Mouse (Mus musculus): ENCODE measurements around the gene Txnip. TPM values are rescaled to one million over a fixed set of nuclear protein-coding genes. Genes with fewer than 3 reads are reported as not detected.

Txnip gene
- total RNA-seq, 1 experiment, result 128 TPM

- Histone ChIP-seq H3K4me3 (ENCODE audit: insufficient read depth in 1 of 2, low read depth in 1 of 2, low read length in 2 of 2, poor library complexity in 1 of 2, severe bottlenecking in 1 of 2) (peak overlapping the region; percentile 60 to 89), H3K36me3 (ENCODE audit: control insufficient read depth, insufficient read depth, low read length, poor library complexity, severe bottlenecking) (peaks cover 28% of the 10 kb centered on the region), H3K4me1 (ENCODE audit: control insufficient read depth in 2 of 2, insufficient read depth in 2 of 2, low read length in 2 of 2, poor library complexity in 1 of 2) (peaks cover 0 to 12% of the 10 kb centered on the region in 2 experiments; a peak in 3 of 4 replicates), H3K9me3 (ENCODE audit: control insufficient read depth, insufficient read depth, low read depth, low read length) (no peaks in the 10 kb centered on the region), H3K27ac (ENCODE audit: insufficient read depth, low read depth, low read length, poor library complexity, severe bottlenecking) (no peak overlapping the region), H3K9ac (ENCODE audit: insufficient read depth, low read depth, low read length, poor library complexity, severe bottlenecking) (peak overlapping the region; percentile 88)
- TF ChIP-seq HCFC1 (IDR thresholded peaks at IDR 0.05; ENCODE audit: borderline replicate concordance, insufficient read depth, low read length), result no peak
- DNase-seq (ENCODE audit: low read depth, low spot score), result no peak
- in situ Hi-C loops (cut with MboI; ENCODE audit: low sequenced_read_pairs in 2 of 2, unreplicated experiment in 2 of 2), result no loop called here
Observed at GRCm38 (mm10) chr3:96558668-96559196, 975 bp downstream of the Txnip start.

GRCm38 (mm10) chr3:96559398-96559910, 1.7 kb downstream of the Txnip start:
- Histone ChIP-seq H3K4me1 (ENCODE audit: control insufficient read depth in 2 of 2, insufficient read depth in 2 of 2, low read length in 2 of 2, poor library complexity in 1 of 2) (peaks cover 4 to 13% of the 10 kb centered on the region in 2 experiments), H3K9ac (ENCODE audit: insufficient read depth, low read depth, low read length, poor library complexity, severe bottlenecking) (peak overlapping the region; percentile 55; the same call in 1 of the 2 replicates), H3K27ac (ENCODE audit: insufficient read depth, low read depth, low read length, poor library complexity, severe bottlenecking) (no peak overlapping the region), H3K4me3 (ENCODE audit: insufficient read depth in 1 of 2, low read depth in 1 of 2, low read length in 2 of 2, poor library complexity in 1 of 2, severe bottlenecking in 1 of 2) (peak overlapping the region; percentile 60 to 89), H3K9me3 (ENCODE audit: control insufficient read depth, insufficient read depth, low read depth, low read length) (no peaks in the 10 kb centered on the region), H3K36me3 (ENCODE audit: control insufficient read depth, insufficient read depth, low read length, poor library complexity, severe bottlenecking) (peaks cover 28% of the 10 kb centered on the region)
- no peak for DNase-seq (ENCODE audit: low read depth, low spot score)
- in situ Hi-C loops (cut with MboI; ENCODE audit: low sequenced_read_pairs in 2 of 2, unreplicated experiment in 2 of 2), result no loop called here
- TF ChIP-seq HCFC1 (IDR thresholded peaks at IDR 0.05; ENCODE audit: borderline replicate concordance, insufficient read depth, low read length) (no peak), MAFK (IDR thresholded peaks at IDR 0.05; ENCODE audit: insufficient read depth, low read depth, low read length) (no peak), CHD2 (IDR thresholded peaks at IDR 0.05; ENCODE audit: low read depth, low read length) (no peak), ZNF384 (IDR thresholded peaks at IDR 0.05; ENCODE audit: low read depth, low read length) (no peak), ZC3H11A (IDR thresholded peaks at IDR 0.05; ENCODE audit: borderline replicate concordance, low read depth, low read length) (no peak)

- peak overlapping the region; percentile 55 for H3K9ac ChIP-seq (ENCODE audit: insufficient read depth, low read depth, low read length, poor library complexity, severe bottlenecking)
- peaks cover 6 to 15% of the 10 kb centered on the region in 2 experiments for H3K4me1 ChIP-seq (ENCODE audit: control insufficient read depth in 2 of 2, insufficient read depth in 2 of 2, low read length in 2 of 2, poor library complexity in 1 of 2)
- H3K4me3 ChIP-seq (ENCODE audit: insufficient read depth in 1 of 2, low read depth in 1 of 2, low read length in 2 of 2, poor library complexity in 1 of 2, severe bottlenecking in 1 of 2), result peak overlapping the region; percentile 60 to 89
- no peak overlapping the region for H3K27ac ChIP-seq (ENCODE audit: insufficient read depth, low read depth, low read length, poor library complexity, severe bottlenecking)
- no peaks in the 10 kb centered on the region for H3K9me3 ChIP-seq (ENCODE audit: control insufficient read depth, insufficient read depth, low read depth, low read length)
- in situ Hi-C loops (cut with MboI; ENCODE audit: low sequenced_read_pairs in 2 of 2, unreplicated experiment in 2 of 2), result no loop called here
- TF ChIP-seq CHD2 (IDR thresholded peaks at IDR 0.05; ENCODE audit: low read depth, low read length), result no peak
- no peak for TF ChIP-seq HCFC1 (IDR thresholded peaks at IDR 0.05; ENCODE audit: borderline replicate concordance, insufficient read depth, low read length)
- no peak for TF ChIP-seq MAFK (IDR thresholded peaks at IDR 0.05; ENCODE audit: insufficient read depth, low read depth, low read length)
- TF ChIP-seq ZC3H11A (IDR thresholded peaks at IDR 0.05; ENCODE audit: borderline replicate concordance, low read depth, low read length), result no peak
- no peak for TF ChIP-seq ZNF384 (IDR thresholded peaks at IDR 0.05; ENCODE audit: low read depth, low read length)
- H3K36me3 ChIP-seq (ENCODE audit: control insufficient read depth, insufficient read depth, low read length, poor library complexity, severe bottlenecking), result peaks cover 28% of the 10 kb centered on the region
- DNase-seq (ENCODE audit: low read depth, low spot score), result no peak
Observed at GRCm38 (mm10) chr3:96559911-96560850, 2.4 kb downstream of the Txnip start.

DNA sequence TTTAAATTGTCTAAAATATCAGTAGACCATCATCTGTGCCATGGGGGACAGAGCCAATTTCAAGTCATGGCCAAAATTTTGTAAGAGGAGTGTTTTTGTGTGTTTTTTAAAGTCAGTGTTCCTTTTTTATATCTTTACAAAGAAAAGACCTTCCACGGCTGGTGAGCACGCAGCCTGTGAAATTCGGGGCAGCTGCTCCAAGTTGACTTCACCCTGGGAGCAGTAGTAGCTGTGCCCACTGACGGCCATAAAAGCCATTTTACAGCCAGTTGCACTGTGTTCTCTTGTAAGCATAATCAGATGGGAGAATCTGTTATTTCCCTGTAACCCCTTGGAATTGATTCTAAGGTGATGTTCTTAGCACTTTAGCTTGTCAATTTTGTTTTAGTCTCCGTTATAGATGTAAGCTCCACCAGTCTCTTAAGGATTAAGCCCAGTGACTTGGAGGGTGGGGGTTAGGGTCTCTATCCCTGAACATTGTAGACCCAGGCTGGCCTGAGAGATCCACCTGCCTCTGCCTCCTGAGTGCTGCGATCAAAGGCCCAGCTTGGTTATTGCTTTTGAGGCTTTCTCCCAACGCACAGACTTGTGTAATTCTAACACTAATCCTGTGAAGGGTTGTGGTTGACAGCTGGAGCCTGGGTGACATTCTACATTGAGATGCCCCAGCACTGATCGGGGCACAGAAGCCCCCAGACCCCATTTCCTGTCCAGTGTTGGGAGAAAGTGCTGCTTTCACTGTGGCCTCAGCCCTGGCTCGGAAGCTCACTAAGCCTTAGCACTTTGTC, 3.3 kb downstream of the Txnip start:
- Histone ChIP-seq H3K4me1 (ENCODE audit: control insufficient read depth in 2 of 2, insufficient read depth in 2 of 2, low read length in 2 of 2, poor library complexity in 1 of 2) (peaks cover 9 to 17% of the 10 kb centered on the region in 2 experiments), H3K9me3 (ENCODE audit: control insufficient read depth, insufficient read depth, low read depth, low read length) (no peaks in the 10 kb centered on the region), H3K4me3 (ENCODE audit: insufficient read depth in 1 of 2, low read depth in 1 of 2, low read length in 2 of 2, poor library complexity in 1 of 2, severe bottlenecking in 1 of 2) (peak overlapping the region; percentile 60 to 89), H3K36me3 (ENCODE audit: control insufficient read depth, insufficient read depth, low read length, poor library complexity, severe bottlenecking) (peaks cover 28% of the 10 kb centered on the region), H3K9ac (ENCODE audit: insufficient read depth, low read depth, low read length, poor library complexity, severe bottlenecking) (peak overlapping the region; percentile 16; the same call in 1 of the 2 replicates), H3K27ac (ENCODE audit: insufficient read depth, low read depth, low read length, poor library complexity, severe bottlenecking) (no peak overlapping the region)
- DNase-seq (ENCODE audit: low read depth, low spot score), result no peak
- in situ Hi-C loops (cut with MboI; ENCODE audit: low sequenced_read_pairs in 2 of 2, unreplicated experiment in 2 of 2), result no loop called here
- TF ChIP-seq ZC3H11A (IDR thresholded peaks at IDR 0.05; ENCODE audit: borderline replicate concordance, low read depth, low read length) (no peak), HCFC1 (IDR thresholded peaks at IDR 0.05; ENCODE audit: borderline replicate concordance, insufficient read depth, low read length) (no peak), ZNF384 (IDR thresholded peaks at IDR 0.05; ENCODE audit: low read depth, low read length) (no peak), CHD2 (IDR thresholded peaks at IDR 0.05; ENCODE audit: low read depth, low read length) (no peak)

All from ES-E14 (cell line).